Mouse (Mus musculus) mouse embryonic stem cell (cell line): ENCODE data around the gene Rmnd5b.
"Not testable (repeated sequence)": the region's sequence is repeated elsewhere in the genome, so short reads cannot be mapped to it uniquely, and the experiment has no call there.

Experiments
- in situ Hi-C, 2 experiments: fragments of 300-500 bp; cut with MboI; formaldehyde crosslinking; loops; 1 replicate in 1 of 2; 3 replicates in 1 of 2; pipeline ENCODE4 v1.14.3; 2019 to 2020; ENCODE audit warnings: low sequenced_read_pairs in 2 of 2, low pct_unique_long_range_greater_than_20kb in 1 of 2, mixed read lengths in 1 of 2; ENCODE audit not compliant: unreplicated experiment in 1 of 2

The Rmnd5b gene

GRCm38 (mm10) chr11:51632130-51632753 is 3.5 kb downstream of the Rmnd5b start:
- in situ Hi-C loops, result no loop called here

DNA sequence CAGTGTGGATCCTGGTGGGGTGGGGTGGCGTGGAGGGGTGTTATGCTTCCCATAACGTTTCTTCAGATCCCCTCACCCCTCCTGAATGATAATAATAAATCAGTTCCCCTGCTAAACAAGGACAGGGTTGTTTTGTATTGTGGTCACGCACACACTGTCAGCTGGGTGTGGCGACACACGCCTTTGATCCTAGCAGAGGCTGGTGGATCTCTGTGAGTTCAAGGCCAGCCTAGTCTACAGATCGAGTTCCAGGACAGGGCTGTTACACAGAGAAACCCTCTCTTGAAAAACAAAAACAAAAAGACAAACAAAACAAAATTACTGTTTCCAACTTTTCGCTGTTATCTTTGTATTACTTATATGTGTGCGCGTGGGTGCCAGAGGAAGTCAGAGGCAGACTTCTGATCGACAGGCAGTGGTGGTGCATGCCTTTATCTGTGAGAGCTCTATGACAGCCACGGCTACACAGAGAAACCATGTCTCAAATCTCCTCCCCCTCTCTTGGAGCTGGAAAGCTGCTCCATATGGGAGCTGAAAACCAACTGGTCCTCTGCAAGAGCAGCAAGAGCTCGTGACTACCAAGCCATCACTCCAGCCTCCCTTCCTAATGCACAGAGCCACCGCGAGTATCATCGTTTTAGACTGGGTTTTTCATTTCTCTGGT is 5.9 kb downstream of the Rmnd5b start:
- in situ Hi-C loops, result no loop called here

- in situ Hi-C loops, result no loop called here
Measured at GRCm38 (mm10) chr11:51627907-51628306, 7.8 kb downstream of the Rmnd5b start.

DNA sequence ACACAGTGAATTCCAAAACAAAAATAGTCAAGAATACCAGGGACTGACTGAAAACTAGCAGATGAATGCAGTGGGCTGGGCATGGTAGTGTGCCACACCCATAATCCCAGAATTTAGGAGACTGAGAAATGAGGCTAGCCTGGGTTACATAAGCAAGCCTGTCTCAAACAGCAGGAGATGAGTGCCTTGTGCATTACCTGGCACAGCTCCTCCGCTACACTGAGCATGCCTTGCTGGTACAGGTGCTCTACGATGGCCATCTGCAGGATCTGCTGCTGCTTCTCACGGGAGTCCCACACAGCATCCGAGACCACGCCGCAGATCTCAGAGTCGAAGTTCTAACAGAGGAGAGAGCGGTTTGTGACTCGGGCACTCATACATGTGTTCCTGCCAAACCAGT is 8.3 kb downstream of the Rmnd5b start:
- in situ Hi-C loops, result no loop called here

GRCm38 (mm10) chr11:51625187-51625820 is 10.4 kb downstream of the Rmnd5b start:
- in situ Hi-C loops, result no loop called here

DNA sequence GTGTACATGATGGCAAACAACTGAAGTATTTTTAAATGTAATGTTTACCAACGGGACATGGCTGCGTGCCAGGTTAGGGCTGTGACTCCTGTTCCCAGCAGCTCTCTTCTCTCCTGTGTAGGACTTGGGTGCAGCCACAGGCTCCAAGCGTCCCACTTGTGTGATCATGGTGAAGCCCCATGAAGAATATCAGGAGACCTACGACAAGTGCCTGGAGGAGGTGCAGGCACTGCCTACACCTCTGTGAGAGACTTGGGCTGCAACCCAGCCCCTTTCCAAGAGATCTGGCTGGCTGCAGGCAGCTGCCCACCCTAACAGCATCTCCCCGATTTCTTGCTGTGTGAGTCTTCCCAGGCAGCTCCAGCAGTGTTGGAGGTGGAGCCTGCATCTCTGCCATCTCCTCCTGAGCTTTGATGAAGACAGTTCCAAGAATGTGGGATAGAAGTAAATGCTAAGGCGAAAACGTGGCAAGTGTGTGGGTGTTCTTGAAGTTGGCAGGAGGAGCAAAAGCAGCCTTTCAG is 12.7 kb downstream of the Rmnd5b start:
- in situ Hi-C loops, result no loop called here

DNA sequence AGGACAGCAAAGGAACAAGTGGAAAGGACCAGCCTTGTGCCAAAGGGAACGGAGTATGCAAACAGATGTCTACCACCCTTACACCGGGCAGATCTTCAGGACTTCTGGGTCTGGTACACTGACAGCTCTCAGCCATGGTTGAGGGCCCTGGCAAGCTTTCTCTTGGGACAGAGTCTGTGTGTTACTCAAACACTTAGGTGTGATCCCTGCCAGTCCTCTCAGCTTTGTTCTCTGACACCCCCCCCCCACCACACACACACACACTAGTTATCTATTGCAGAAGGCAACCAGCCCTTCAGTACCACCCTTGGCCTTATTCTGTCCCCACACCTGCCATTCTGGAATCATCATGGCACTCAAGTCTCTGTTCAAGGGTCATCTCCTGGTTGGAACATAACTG is 13.9 kb downstream of the Rmnd5b start:
- in situ Hi-C loops, result no loop called here

GRCm38 (mm10) chr11:51620084-51620483 is 15.6 kb downstream of the Rmnd5b start:
- in situ Hi-C loops, result no loop called here

- in situ Hi-C loops, result loop anchor here (5.0 kb wide), 3 partner anchors 33 to 68 kb away; partner anchors contain the start of genes 0610009B22Rik (in 1 of the 2), D930048N14Rik (in 1 of the 2) and N4bp3 (in 1 of the 2)
Measured at GRCm38 (mm10) chr11:51619409-51620060, 16.2 kb downstream of the Rmnd5b start, which contains the start of gene Nhp2. Gene Nhp2 (plus strand): TSS chr11:51619735.

DNA sequence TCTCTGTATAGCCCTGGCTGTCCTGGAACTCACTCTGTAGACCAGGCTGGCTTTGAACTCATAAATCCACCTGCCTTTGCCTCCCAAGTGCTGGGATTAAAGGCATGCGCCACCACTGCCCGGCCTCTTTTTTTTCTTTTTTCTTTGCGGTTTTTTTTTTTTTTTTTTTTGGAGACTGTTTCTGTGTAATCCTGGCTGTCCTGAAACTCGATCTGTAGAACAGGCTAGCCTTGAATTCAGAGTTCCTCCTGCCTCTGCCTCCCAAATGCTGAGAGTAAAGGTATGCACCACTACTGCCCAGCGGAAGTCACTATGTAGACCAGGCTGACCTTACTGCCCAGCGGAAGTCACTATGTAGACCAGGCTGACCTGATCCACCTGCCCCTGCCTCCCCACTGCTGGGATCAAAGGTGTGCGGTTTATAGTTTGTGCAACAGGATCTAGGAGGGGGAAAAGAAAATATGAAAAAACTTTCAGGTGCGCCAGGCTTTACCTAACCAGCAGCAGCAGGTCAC is 16.7 kb downstream of the Rmnd5b start:
- in situ Hi-C loops, result loop anchor here (5.0 kb wide), 3 partner anchors 33 to 68 kb away; partner anchors contain the start of genes 0610009B22Rik (in 1 of the 2), D930048N14Rik (in 1 of the 2) and N4bp3 (in 1 of the 2)

GRCm38 (mm10) chr11:51617693-51618092 is 18.0 kb downstream of the Rmnd5b start:
- in situ Hi-C loops, result loop anchor here (5.0 kb wide), 3 partner anchors 35 to 70 kb away; partner anchors contain the start of genes 0610009B22Rik (in 1 of the 2), D930048N14Rik (in 1 of the 2) and N4bp3 (in 1 of the 2)

GRCm38 (mm10) chr11:51616113-51616512 is 19.6 kb downstream of the Rmnd5b start:
- in situ Hi-C loops, result loop anchor here (5.0 kb wide), 3 partner anchors 36 to 71 kb away; partner anchors contain the start of genes 0610009B22Rik (in 1 of the 2), D930048N14Rik (in 1 of the 2) and N4bp3 (in 1 of the 2)

GRCm38 (mm10) chr11:51615601-51616000 is 20.1 kb downstream of the Rmnd5b start:
- in situ Hi-C loops, result loop anchor here (5.0 kb wide), 3 partner anchors 37 to 72 kb away; partner anchors contain the start of genes 0610009B22Rik (in 1 of the 2), D930048N14Rik (in 1 of the 2) and N4bp3 (in 1 of the 2)

- in situ Hi-C loops, result loop anchor here (5.0 kb wide), 3 partner anchors 37 to 72 kb away; partner anchors contain the start of genes 0610009B22Rik (in 1 of the 2), D930048N14Rik (in 1 of the 2) and N4bp3 (in 1 of the 2)
Measured at GRCm38 (mm10) chr11:51615129-51615528, 20.6 kb downstream of the Rmnd5b start.

- in situ Hi-C loops, result no loop called here
Measured at GRCm38 (mm10) chr11:51614256-51614655, 21.4 kb downstream of the Rmnd5b start.

DNA sequence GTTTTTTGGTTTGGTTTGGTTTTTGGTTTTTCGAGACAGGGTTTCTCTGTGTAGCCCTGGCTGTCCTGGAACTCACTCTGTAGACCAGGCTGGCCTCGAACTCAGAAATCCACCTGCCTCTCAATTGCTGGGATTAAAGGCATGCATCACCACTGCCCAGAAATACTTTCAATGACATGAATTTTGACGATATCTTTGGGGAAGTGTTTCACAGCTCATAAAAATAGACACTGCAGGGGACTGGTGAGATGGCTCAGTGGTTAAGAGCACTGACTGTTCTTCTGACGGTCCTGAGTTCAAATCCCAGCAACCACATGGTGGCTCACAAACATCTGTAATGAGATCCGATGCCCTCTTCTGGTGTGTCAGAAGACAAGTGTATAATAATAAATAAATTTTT is 25.8 kb downstream of the Rmnd5b start:
- in situ Hi-C loops, result not testable (repeated sequence)

- in situ Hi-C loops, result no loop called here
Measured at GRCm38 (mm10) chr11:51609266-51609909, 26.3 kb downstream of the Rmnd5b start.
